Mouse (Mus musculus) hindbrain, embryonic 11.5 days (tissue): Measurements from ENCODE around the gene Defb43. TPM values are rescaled to one million over a fixed set of nuclear protein-coding genes. Genes with fewer than 3 reads are reported as not detected.

Experiments used
- ATAC-seq: fragments of 200-750 bp; cut with Nextera tagmentation; 2 replicates; pipeline ENCODE4 v1.8.0; 2017; ENCODE audit warnings: mild to moderate bottlenecking, moderate TSS enrichment, moderate library complexity; ENCODE audit not compliant: low FRiP score
- DNase-seq: peaks from one replicate; pipeline ENCODE4 v3.0.0-alpha.2; 2015; ENCODE audit warnings: low spot score
- H3K27ac ChIP-seq: fragments of 300-500 bp; sonication (generic); 2 replicates; pipeline ENCODE4 v1.5.1; 2014; ENCODE audit warnings: mild to moderate bottlenecking, low read depth, low read length
- H3K27me3 ChIP-seq: fragments of 300-500 bp; sonication (generic); 2 replicates; pipeline ENCODE4 v1.6.1; 2014; ENCODE audit warnings: mild to moderate bottlenecking, low read length, moderate library complexity, mixed read lengths; ENCODE audit not compliant: control insufficient read depth, insufficient read depth
- H3K36me3 ChIP-seq: fragments of 300-500 bp; sonication (generic); 2 replicates; pipeline ENCODE4 v1.6.1; 2014; ENCODE audit warnings: mild to moderate bottlenecking, low read length, moderate library complexity, mixed read lengths; ENCODE audit not compliant: control insufficient read depth, insufficient read depth
- H3K4me1 ChIP-seq: fragments of 300-500 bp; sonication (generic); replicated peaks from 2 replicates; pipeline ENCODE4 v1.6.1; 2014; ENCODE audit warnings: low read length, mixed read lengths; ENCODE audit not compliant: control insufficient read depth, insufficient read depth
- H3K4me2 ChIP-seq: fragments of 300-500 bp; sonication (generic); replicated peaks from 2 replicates; pipeline ENCODE4 v1.6.1; 2014; ENCODE audit warnings: mild to moderate bottlenecking, low read depth, low read length
- H3K4me3 ChIP-seq: fragments of 300-500 bp; sonication (generic); 2 replicates; pipeline ENCODE4 v1.5.1; 2014; ENCODE audit warnings: low read depth, low read length
- H3K9ac ChIP-seq: fragments of 300-500 bp; sonication (generic); 2 replicates; pipeline ENCODE4 v1.6.1; 2014; ENCODE audit warnings: low read depth, low read length
- H3K9me3 ChIP-seq: fragments of 300-500 bp; sonication (generic); 2 replicates; pipeline ENCODE4 v1.6.1; 2016; ENCODE audit warnings: low read length; ENCODE audit not compliant: control insufficient read depth
- WGBS: fragments of 180-500 bp; shearing (Covaris S2); extraction: QIAGEN DNeasy Blood & Tissue Kit; methylation state at CpG from one replicate; pipeline ENCODE4 v1.1.7; 2014; 5-methylcytosine and 5-hydroxymethylcytosine counted together
- polyA plus RNA-seq: library from polyadenylated mRNA; unstranded; fragments of >200 nt; fragmentation: Nextera tagmentation; extraction: Ambion mirVana; gene quantifications from 2 replicates; pipeline ENCODE4 v1.2.1, GENCODE M21; 2014

Gene Defb43
- polyA plus RNA-seq, 1 experiment from 2014 or later = not detected

GRCm38 (mm10) chr14:62997777-62998176, 13.8 kb upstream of the Defb43 start, which contains the start of gene Defb47:
Gene Defb47 (plus strand): TSS chr14:62998077.
- ATAC-seq = no peak
- Histone ChIP-seq H3K4me3 (no peak within 1 kb of the TSS), H3K4me2 (no peak within 1 kb of the TSS), H3K4me1 (no peaks in the 10 kb centered on the region), H3K9ac (no peak within 1 kb of the TSS), H3K36me3 (no peaks in the 10 kb centered on the region), H3K27ac (no peak within 1 kb of the TSS), H3K9me3 (no peaks in the 10 kb centered on the region), H3K27me3 (no peaks in the 10 kb centered on the region)
- WGBS = 82% methylated on average over 8 of the region's 8 CpGs
- no peak for DNase-seq

- H3K27ac ChIP-seq = no peak overlapping the region
- H3K4me2 ChIP-seq = no peak overlapping the region
- H3K4me3 ChIP-seq = no peak overlapping the region
- H3K9ac ChIP-seq = no peak overlapping the region
- 92% methylated on average over 4 of the region's 4 CpGs for WGBS
- H3K36me3 ChIP-seq = no peaks in the 10 kb centered on the region
- no peaks in the 10 kb centered on the region for H3K9me3 ChIP-seq
- H3K4me1 ChIP-seq = no peaks in the 10 kb centered on the region
- no peaks in the 10 kb centered on the region for H3K27me3 ChIP-seq
- DNase-seq (no peak), ATAC-seq (no peak)
These were observed 12.6 kb upstream of the Defb43 start for GRCm38 (mm10) chr14:62998977-62999376.

- DNase-seq (no peak), ATAC-seq (no peak)
- H3K4me1 ChIP-seq = no peaks in the 10 kb centered on the region
- no peaks in the 10 kb centered on the region for H3K36me3 ChIP-seq
- no peaks in the 10 kb centered on the region for H3K27me3 ChIP-seq
- no peaks in the 10 kb centered on the region for H3K9me3 ChIP-seq
- no peak overlapping the region for H3K4me3 ChIP-seq
- H3K27ac ChIP-seq = no peak overlapping the region
- no peak overlapping the region for H3K9ac ChIP-seq
- 80% methylated on average over 2 of the region's 2 CpGs for WGBS
- no peak overlapping the region for H3K4me2 ChIP-seq
These were observed 9.0 kb upstream of the Defb43 start for GRCm38 (mm10) chr14:63002588-63002987.

- Histone ChIP-seq H3K9me3 (no peaks in the 10 kb centered on the region), H3K36me3 (no peaks in the 10 kb centered on the region), H3K9ac (no peak overlapping the region), H3K4me1 (no peaks in the 10 kb centered on the region), H3K4me2 (no peak overlapping the region), H3K27me3 (no peaks in the 10 kb centered on the region), H3K27ac (no peak overlapping the region), H3K4me3 (no peak overlapping the region)
- DNase-seq (no peak), ATAC-seq (no peak)
- 92% methylated on average over 4 of the region's 4 CpGs for WGBS
These were observed 1.5 kb downstream of the Defb43 start for GRCm38 (mm10) chr14:63013082-63013481.

- no peak overlapping the region for H3K4me3 ChIP-seq
- H3K27ac ChIP-seq = no peak overlapping the region
- H3K27me3 ChIP-seq = no peaks in the 10 kb centered on the region
- H3K4me2 ChIP-seq = no peak overlapping the region
- no peaks in the 10 kb centered on the region for H3K9me3 ChIP-seq
- DNase-seq = no peak
- 94% methylated on average over 4 of the region's 4 CpGs for WGBS
- H3K9ac ChIP-seq = no peak overlapping the region
- H3K36me3 ChIP-seq = no peaks in the 10 kb centered on the region
- no peaks in the 10 kb centered on the region for H3K4me1 ChIP-seq
- no peak for ATAC-seq
These were observed 3.1 kb downstream of the Defb43 start for GRCm38 (mm10) chr14:63014667-63015066.

- WGBS = 62% methylated on average over 6 of the region's 6 CpGs
- Histone ChIP-seq H3K27me3 (no peaks in the 10 kb centered on the region), H3K9ac (no peak overlapping the region), H3K4me1 (no peaks in the 10 kb centered on the region), H3K36me3 (no peaks in the 10 kb centered on the region), H3K4me2 (no peak overlapping the region), H3K4me3 (no peak overlapping the region), H3K27ac (no peak overlapping the region), H3K9me3 (no peaks in the 10 kb centered on the region)
- ATAC-seq (no peak), DNase-seq (no peak)
These were observed 9.1 kb downstream of the Defb43 start for GRCm38 (mm10) chr14:63020524-63021156.

- no peaks in the 10 kb centered on the region for H3K36me3 ChIP-seq
- 82% methylated on average over 3 of the region's 3 CpGs for WGBS
- no peak within 1 kb of the TSS for H3K27ac ChIP-seq
- no peak within 1 kb of the TSS for H3K4me3 ChIP-seq
- ATAC-seq (no peak), DNase-seq (no peak)
- H3K4me1 ChIP-seq = no peaks in the 10 kb centered on the region
- no peak within 1 kb of the TSS for H3K4me2 ChIP-seq
- H3K27me3 ChIP-seq = no peaks in the 10 kb centered on the region
- H3K9ac ChIP-seq = no peak within 1 kb of the TSS
- H3K9me3 ChIP-seq = no peaks in the 10 kb centered on the region
These were observed 35.1 kb downstream of the Defb43 start, which contains the start of gene Defb42 for GRCm38 (mm10) chr14:63046691-63047090. Gene Defb42 (plus strand): TSS chr14:63046991.

GRCm38 (mm10) chr14:63049910-63050370, 38.4 kb downstream of the Defb43 start, which contains the start of gene Defb30:
Gene Defb30 (minus strand): TSS chr14:63049960.
- no peak within 1 kb of the TSS for H3K4me3 ChIP-seq
- no peaks in the 10 kb centered on the region for H3K4me1 ChIP-seq
- H3K27me3 ChIP-seq = no peaks in the 10 kb centered on the region
- no peaks in the 10 kb centered on the region for H3K36me3 ChIP-seq
- DNase-seq (peak; percentile 5), ATAC-seq (no peak)
- H3K27ac ChIP-seq = no peak within 1 kb of the TSS
- H3K9ac ChIP-seq = no peak within 1 kb of the TSS
- no peaks in the 10 kb centered on the region for H3K9me3 ChIP-seq
- WGBS = 62% methylated on average over 13 of the region's 14 CpGs
- no peak within 1 kb of the TSS for H3K4me2 ChIP-seq

- no peaks in the 10 kb centered on the region for H3K36me3 ChIP-seq
- no peak overlapping the region for H3K27ac ChIP-seq
- H3K9ac ChIP-seq = no peak overlapping the region
- H3K9me3 ChIP-seq = no peaks in the 10 kb centered on the region
- no peaks in the 10 kb centered on the region for H3K27me3 ChIP-seq
- 32% methylated on average over 5 of the region's 5 CpGs for WGBS
- ATAC-seq (no peak), DNase-seq (peak; percentile 80)
- H3K4me1 ChIP-seq = no peaks in the 10 kb centered on the region
- no peak overlapping the region for H3K4me2 ChIP-seq
- H3K4me3 ChIP-seq = no peak overlapping the region
These were observed 39.2 kb downstream of the Defb43 start for GRCm38 (mm10) chr14:63050769-63051168.
